Mouse (Mus musculus) forebrain, embryonic 11.5 days (tissue): Measurements from ENCODE around the gene Shisa4. TPM values are rescaled to one million over a fixed set of nuclear protein-coding genes. Genes with fewer than 3 reads are reported as not detected.

Experiments
- ATAC-seq: fragments of 200-750 bp; cut with Nextera tagmentation; replicated peaks from 2 replicates; pipeline ENCODE4 v1.8.0; 2017; ENCODE audit warnings: moderate TSS enrichment; ENCODE audit not compliant: low FRiP score
- DNase-seq: peaks from one replicate; pipeline ENCODE4 v3.0.0-alpha.2; 2017; ENCODE audit warnings: low spot score
- H3K27ac ChIP-seq: fragments of 300-500 bp; sonication (generic); 2 replicates; pipeline ENCODE4 v1.5.1; 2014; ENCODE audit warnings: low read depth, low read length
- H3K27me3 ChIP-seq: fragments of 300-500 bp; sonication (generic); 2 replicates; pipeline ENCODE4 v1.6.1; 2014; ENCODE audit warnings: mild to moderate bottlenecking, low read length, mixed read lengths; ENCODE audit not compliant: control insufficient read depth, insufficient read depth
- H3K36me3 ChIP-seq: fragments of 300-500 bp; sonication (generic); 2 replicates; pipeline ENCODE4 v1.6.1; 2014; ENCODE audit warnings: mild to moderate bottlenecking, low read length, moderate library complexity, mixed read lengths; ENCODE audit not compliant: control insufficient read depth, insufficient read depth
- H3K4me1 ChIP-seq: fragments of 300-500 bp; sonication (generic); replicated peaks from 2 replicates; pipeline ENCODE4 v1.6.1; 2014; ENCODE audit warnings: low read length, mixed read lengths; ENCODE audit not compliant: control insufficient read depth, insufficient read depth
- H3K4me2 ChIP-seq: fragments of 300-500 bp; sonication (generic); 2 replicates; pipeline ENCODE4 v1.6.1; 2014; ENCODE audit warnings: low read depth, mild to moderate bottlenecking, low read length, moderate library complexity, mixed read lengths; ENCODE audit not compliant: severe bottlenecking
- H3K4me3 ChIP-seq: fragments of 300-500 bp; sonication (generic); 2 replicates; pipeline ENCODE4 v1.5.1; 2014; ENCODE audit warnings: low read depth, low read length
- H3K9ac ChIP-seq: fragments of 300-500 bp; sonication (generic); 2 replicates; pipeline ENCODE4 v1.6.1; 2014; ENCODE audit warnings: low read length
- H3K9me3 ChIP-seq: fragments of 300-500 bp; sonication (generic); 2 replicates; pipeline ENCODE4 v1.6.1; 2016; ENCODE audit warnings: low read length, mixed read lengths; ENCODE audit not compliant: control insufficient read depth
- WGBS: fragments of 180-500 bp; shearing (Covaris S2); extraction: QIAGEN DNeasy Blood & Tissue Kit; methylation state at CpG from one replicate; pipeline ENCODE4 v1.1.7; 2014; 5-methylcytosine and 5-hydroxymethylcytosine counted together
- polyA plus RNA-seq: library from polyadenylated mRNA; unstranded; fragments of >200 nt; fragmentation: Nextera tagmentation; extraction: Ambion mirVana; gene quantifications from 2 replicates; pipeline ENCODE4 v1.2.1, GENCODE M21; 2014

Shisa4 gene
- polyA plus RNA-seq, 1 experiment from 2014 or later = 50.3 TPM

DNA sequence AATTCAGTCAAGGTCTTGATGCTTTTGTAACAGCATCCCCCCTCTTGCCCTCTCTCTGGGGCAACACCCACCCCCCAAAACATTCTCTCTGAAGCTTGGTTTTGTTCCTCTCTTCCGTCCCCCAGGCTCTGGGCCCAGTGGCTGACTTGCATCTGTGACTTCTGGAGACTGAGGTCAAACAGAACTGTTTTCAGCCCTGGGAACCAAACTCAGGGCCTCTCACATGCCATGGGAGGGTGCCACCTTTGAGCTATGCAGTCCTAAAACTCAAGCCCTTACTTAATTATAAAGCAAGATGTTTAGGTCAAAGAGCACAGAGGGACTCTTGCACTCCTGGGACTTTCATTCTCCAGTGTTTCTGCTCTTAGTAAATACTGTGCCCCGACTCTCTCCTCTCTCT is 49.1 kb downstream of the Shisa4 start:
- H3K4me3 ChIP-seq = no peak overlapping the region
- no peak overlapping the region for H3K27ac ChIP-seq
- H3K9me3 ChIP-seq = no peaks in the 10 kb centered on the region
- H3K4me1 ChIP-seq = no peaks in the 10 kb centered on the region
- H3K9ac ChIP-seq = no peak overlapping the region
- ATAC-seq = no peak
- no peak for DNase-seq
- WGBS = 90% methylated on average over 2 of the region's 2 CpGs
- no peak overlapping the region for H3K4me2 ChIP-seq
- H3K27me3 ChIP-seq = no peaks in the 10 kb centered on the region
- H3K36me3 ChIP-seq = no peaks in the 10 kb centered on the region

DNA sequence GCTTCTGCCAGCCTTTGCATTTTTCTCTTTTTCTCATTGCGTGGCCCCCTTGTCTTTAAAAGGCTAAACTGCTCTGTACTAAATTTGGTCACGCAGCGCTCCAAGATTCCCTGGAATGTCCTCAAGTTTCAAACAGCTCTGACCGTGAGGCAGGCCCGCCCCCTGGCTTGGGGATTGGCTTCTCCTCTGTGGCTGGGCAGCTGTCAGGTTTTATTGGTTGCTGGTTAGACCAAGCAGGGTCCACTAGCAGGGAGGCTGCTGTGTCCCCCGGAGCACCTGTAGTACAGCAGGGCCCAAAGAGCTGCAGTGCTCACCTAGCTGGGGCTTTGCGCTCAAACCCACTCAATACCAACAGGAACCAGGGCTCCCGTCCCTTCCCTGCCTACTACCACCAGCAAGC is 50.5 kb downstream of the Shisa4 start, which contains the start of gene Lmod1:
Gene Lmod1 (plus strand): TSS at position 237 of the 400 bp plus-strand sequence.
- Histone ChIP-seq H3K9me3 (no peaks in the 10 kb centered on the region), H3K4me1 (no peaks in the 10 kb centered on the region), H3K27me3 (no peaks in the 10 kb centered on the region), H3K9ac (no peak within 1 kb of the TSS), H3K4me2 (peak within 1 kb of the TSS; percentile 6; the same call in 1 of the 2 replicates), H3K27ac (no peak within 1 kb of the TSS), H3K4me3 (no peak within 1 kb of the TSS), H3K36me3 (no peaks in the 10 kb centered on the region)
- no peak for ATAC-seq
- WGBS = 16% methylated on average over 8 of the region's 8 CpGs
- DNase-seq = peak; percentile 70

DNA sequence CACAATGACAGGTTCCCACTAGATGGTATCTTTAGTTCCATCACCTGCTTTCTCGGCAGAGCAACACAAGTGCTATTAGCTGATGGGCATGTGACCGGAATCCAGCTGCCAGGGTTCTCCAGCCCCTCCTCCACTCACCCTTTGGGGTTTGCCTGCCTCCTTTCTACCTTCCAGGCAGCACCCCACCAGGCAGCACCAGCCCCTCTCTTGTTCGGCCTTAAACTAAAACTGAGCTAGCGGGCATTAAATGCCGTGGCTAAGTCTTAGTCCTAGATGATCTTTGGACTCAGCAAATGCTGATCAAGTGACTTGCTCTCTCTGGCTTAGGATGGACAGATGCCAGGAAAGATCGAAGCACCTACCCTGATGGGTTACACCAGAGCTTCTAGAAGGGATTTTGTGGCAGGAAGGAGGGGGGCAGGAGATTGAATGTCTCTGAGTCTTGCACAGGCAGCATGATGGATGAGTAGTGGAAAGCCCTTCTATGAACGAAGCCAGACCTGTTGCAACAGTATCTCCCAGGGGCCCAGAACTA is 51.6 kb downstream of the Shisa4 start:
- Histone ChIP-seq H3K9me3 (no peaks in the 10 kb centered on the region), H3K27ac (no peak overlapping the region), H3K4me3 (no peak overlapping the region), H3K4me2 (no peak overlapping the region), H3K9ac (no peak overlapping the region), H3K4me1 (no peaks in the 10 kb centered on the region), H3K27me3 (no peaks in the 10 kb centered on the region), H3K36me3 (no peaks in the 10 kb centered on the region)
- no peak for DNase-seq
- no peak for ATAC-seq
- 87% methylated on average over 7 of the region's 7 CpGs for WGBS

Other genes starting within 250 kb of the Shisa4 start
- gene Ptpn7, start 242.5 kb downstream of the Shisa4 start, polyA plus RNA-seq = 1.8 TPM in 2 replicates
- gene Arl8a, start 228.4 kb downstream of the Shisa4 start, polyA plus RNA-seq = 67.9 and 73.5 TPM in 2 replicates
- not detected in 2 replicates for gene Gpr37l1, start 207.6 kb downstream of the Shisa4 start, polyA plus RNA-seq
- 0.83 and 0.97 TPM in 2 replicates for gene Elf3, start 116.7 kb downstream of the Shisa4 start, polyA plus RNA-seq
- 96.0 and 100 TPM in 2 replicates for gene Rnpep, start 91.2 kb downstream of the Shisa4 start, polyA plus RNA-seq
- gene Timm17a, start 61.5 kb downstream of the Shisa4 start, polyA plus RNA-seq = 165 and 167 TPM in 2 replicates
- gene Lmod1, start 50.4 kb downstream of the Shisa4 start, polyA plus RNA-seq = 0.67 and 0.68 TPM in 2 replicates
- gene Ipo9, start 55.3 kb upstream of the Shisa4 start, polyA plus RNA-seq = 200 and 204 TPM in 2 replicates
- 23.4 and 26.9 TPM in 2 replicates for gene Nav1, start 232.1 kb upstream of the Shisa4 start, polyA plus RNA-seq